Comparison of ENCODE assay signal across 29 mouse cellular contexts in the genomic region with DNA sequence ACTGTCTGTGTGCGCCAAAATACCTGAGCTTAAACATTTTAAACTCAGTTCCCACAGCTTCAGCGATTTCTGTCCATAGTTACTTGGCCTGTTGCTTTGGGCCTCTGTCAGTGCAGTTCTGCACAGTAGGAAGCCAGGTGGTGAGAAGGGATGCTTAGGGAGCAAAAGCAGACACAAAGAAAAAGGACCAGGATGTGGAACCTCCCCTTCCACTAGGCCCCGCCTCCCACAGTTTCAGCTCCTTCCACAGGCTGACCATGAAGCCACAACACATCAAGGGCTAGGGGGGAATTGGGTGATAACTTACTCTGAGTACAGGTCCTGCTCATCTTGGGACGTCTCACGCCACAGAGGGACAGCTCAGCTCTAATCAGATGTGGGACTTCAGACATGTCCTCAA.
"Had no signal": no experiment of that assay in that cellular context is flagged by ENCODE, and none has a peak within 500 bp of the region (broad histone marks: within the 10 kb centered on the region; RNA-seq: fewer than 3 reads in every experiment).

No protein-coding gene starts in this region.

- DNase-seq: left cerebral cortex, postnatal 4 days; liver; liver, embryonic 13.5 days; liver, postnatal 0 days; lung, adult 18-20 months; lung, adult 2 months; lung, embryonic 14.5 days; lung, postnatal 10 days; lung, postnatal 36 days; lung, postnatal 4 days; midbrain, embryonic 14.5 days had no signal

- H3K27me3 ChIP-seq: limb, embryonic 12.5 days; limb, embryonic 13.5 days; limb, embryonic 15.5 days; liver, embryonic 12.5 days; liver, embryonic 13.5 days; liver, embryonic 15.5 days; lung, embryonic 15.5 days; midbrain, embryonic 13.5 days; midbrain, embryonic 15.5 days; neural tube, embryonic 12.5 days had no signal

- ATAC-seq: liver, embryonic 12.5 days; liver, postnatal 0 days; lung, postnatal 0 days; midbrain, embryonic 13.5 days; midbrain, embryonic 15.5 days had no signal

- H3K9ac ChIP-seq: limb, embryonic 12.5 days; limb, embryonic 13.5 days; limb, embryonic 15.5 days; liver, embryonic 12.5 days; liver, embryonic 13.5 days; liver, embryonic 14.5 days; liver, embryonic 15.5 days; liver, postnatal 0 days; lung, embryonic 14.5 days; lung, embryonic 15.5 days; midbrain, embryonic 12.5 days; midbrain, embryonic 13.5 days; midbrain, embryonic 15.5 days; neural tube, embryonic 12.5 days had no signal

- H3K27ac ChIP-seq: left cerebral cortex, adult 2 months; limb, embryonic 10.5 days; limb, embryonic 12.5 days; limb, embryonic 13.5 days; limb, embryonic 15.5 days; liver, embryonic 12.5 days; liver, embryonic 13.5 days; liver, embryonic 14.5 days; liver, embryonic 15.5 days; macrophage; midbrain, embryonic 10.5 days; midbrain, embryonic 12.5 days; midbrain, embryonic 13.5 days; midbrain, embryonic 15.5 days; neural tube, embryonic 12.5 days had no signal

- H3K4me2 ChIP-seq: limb, embryonic 12.5 days; limb, embryonic 13.5 days; limb, embryonic 15.5 days; liver, embryonic 11.5 days; liver, embryonic 12.5 days; liver, embryonic 13.5 days; liver, embryonic 15.5 days; lung, embryonic 14.5 days; lung, embryonic 15.5 days; midbrain, embryonic 12.5 days; midbrain, embryonic 13.5 days; midbrain, embryonic 15.5 days; neural tube, embryonic 12.5 days had no signal

- H3K36me3 ChIP-seq: limb, embryonic 10.5 days; limb, embryonic 12.5 days; limb, embryonic 13.5 days; limb, embryonic 15.5 days; liver, embryonic 12.5 days; liver, embryonic 13.5 days; liver, embryonic 15.5 days; lung, embryonic 15.5 days; midbrain, embryonic 10.5 days; midbrain, embryonic 12.5 days; midbrain, embryonic 13.5 days; midbrain, embryonic 15.5 days; neural tube, embryonic 12.5 days had no signal

- H3K9me3 ChIP-seq: limb, embryonic 10.5 days; limb, embryonic 12.5 days; limb, embryonic 13.5 days; limb, embryonic 15.5 days; liver, embryonic 12.5 days; liver, embryonic 13.5 days; liver, embryonic 15.5 days; lung, embryonic 15.5 days; midbrain, embryonic 10.5 days; midbrain, embryonic 12.5 days; midbrain, embryonic 13.5 days; midbrain, embryonic 15.5 days; neural tube, embryonic 12.5 days had no signal

- H3K4me1 ChIP-seq: limb, embryonic 10.5 days; limb, embryonic 12.5 days; limb, embryonic 13.5 days; limb, embryonic 15.5 days; liver, embryonic 12.5 days; liver, embryonic 13.5 days; liver, embryonic 15.5 days; lung, embryonic 15.5 days; midbrain, embryonic 13.5 days; midbrain, embryonic 15.5 days; neural tube, embryonic 12.5 days had no signal

- H3K4me3 ChIP-seq: left cerebral cortex, adult 2 months; limb, embryonic 10.5 days; limb, embryonic 12.5 days; limb, embryonic 13.5 days; limb, embryonic 15.5 days; liver, embryonic 12.5 days; liver, embryonic 13.5 days; liver, embryonic 15.5 days; lung, embryonic 15.5 days; midbrain, embryonic 10.5 days; midbrain, embryonic 12.5 days; midbrain, embryonic 13.5 days; midbrain, embryonic 15.5 days; myocyte; neural tube, embryonic 12.5 days had no signal
